ENCODE assay signal across 9 mouse cellular contexts in genomic region chr11:88524790-88525575, GRCm38 (mm10).
DNase-seq lines count a peak whose midpoint lies in the region; ATAC-seq and TF ChIP-seq lines count a peak whose summit lies in the region.
"Had no signal": no experiment of that assay in that cellular context is flagged by ENCODE, and none has a peak within 500 bp of the region (broad histone marks: within the 10 kb centered on the region; RNA-seq: fewer than 3 reads in every experiment).

No protein-coding gene starts in this region.

- H3K4me2 ChIP-seq in heart, embryonic 12.5 days, result peak overlapping the region; percentile 11
- H3K4me2 ChIP-seq in kidney, postnatal 0 days (ENCODE audit: low read length), result no peak overlapping the region
- no peak overlapping the region for H3K4me2 ChIP-seq in midbrain, embryonic 13.5 days (replicated peaks)

- ATAC-seq in heart, embryonic 12.5 days (ENCODE audit: insufficient number of reproducible peaks, low FRiP score), result peak; percentile 48; the same call in 1 of the 2 replicates
- no peak for ATAC-seq in kidney, postnatal 0 days (replicated peaks; ENCODE audit: low FRiP score, low read depth)
- peak; percentile 60 for ATAC-seq in midbrain, embryonic 13.5 days

- peak overlapping the region; percentile 95 for H3K27ac ChIP-seq in heart, embryonic 12.5 days (ENCODE audit: poor library complexity, severe bottlenecking)
- peak overlapping the region; percentile 43; the same call in 1 of the 2 replicates for H3K27ac ChIP-seq in kidney, postnatal 0 days
- peak overlapping the region; percentile 82 for H3K27ac ChIP-seq in midbrain, embryonic 13.5 days

- peak; percentile 63 to 83 for DNase-seq in adrenal gland, adult (ENCODE audit: inconsistent age in 2 of 2, low spot score in 1 of 2)
- no peak for DNase-seq in adrenal gland, postnatal 4 days (ENCODE audit: low spot score in 2 of 2)
- DNase-seq in embryo, embryonic 9.5 days (ENCODE audit: extremely low spot score), result peak; percentile 50
- DNase-seq in kidney, postnatal 0 days (ENCODE audit: low spot score), result peak; percentile 68
- DNase-seq in natural killer cell, adult 2 months (ENCODE audit: low spot score in 2 of 2), result no peak
- no peak for DNase-seq in cerebellum, adult 9-11 months

- H3K36me3 ChIP-seq in heart, embryonic 12.5 days, result no peaks in the 10 kb centered on the region
- 0 out of 2 replicates have a peak, but pooled peaks cover 3% of the 10 kb centered on the region for H3K36me3 ChIP-seq in kidney, postnatal 0 days (ENCODE audit: insufficient read depth, low read length)
- H3K36me3 ChIP-seq in midbrain, embryonic 13.5 days, result no peaks in the 10 kb centered on the region

- no peak overlapping the region for H3K4me3 ChIP-seq in heart, embryonic 12.5 days
- no peak overlapping the region for H3K4me3 ChIP-seq in kidney, postnatal 0 days (replicated peaks; ENCODE audit: low read depth, low read length)
- H3K4me3 ChIP-seq in midbrain, embryonic 13.5 days (replicated peaks), result no peak overlapping the region
- H3K4me3 ChIP-seq: erythroblast, embryonic 14.5 days had no signal

- TF ChIP-seq CTCF in kidney, postnatal 0 days (IDR thresholded peaks at IDR 0.05; ENCODE audit: low read depth), result no peak

- H3K27me3 ChIP-seq in heart, embryonic 12.5 days (replicated peaks), result no peaks in the 10 kb centered on the region
- no peaks in the 10 kb centered on the region for H3K27me3 ChIP-seq in kidney, postnatal 0 days (ENCODE audit: insufficient read depth, low read length)
- no peaks in the 10 kb centered on the region for H3K27me3 ChIP-seq in midbrain, embryonic 13.5 days

- peak overlapping the region; percentile 29 for H3K9ac ChIP-seq in heart, embryonic 12.5 days
- no peak overlapping the region for H3K9ac ChIP-seq in kidney, postnatal 0 days (ENCODE audit: low read depth, low read length)
- H3K9ac ChIP-seq in midbrain, embryonic 13.5 days (replicated peaks), result no peak overlapping the region

- H3K9me3 ChIP-seq in heart, embryonic 12.5 days (replicated peaks), result no peaks in the 10 kb centered on the region
- no peaks in the 10 kb centered on the region for H3K9me3 ChIP-seq in kidney, postnatal 0 days (replicated peaks; ENCODE audit: low read length)
- H3K9me3 ChIP-seq in midbrain, embryonic 13.5 days, result no peaks in the 10 kb centered on the region

- peaks cover 94% of the 10 kb centered on the region for H3K4me1 ChIP-seq in heart, embryonic 12.5 days (replicated peaks)
- peaks cover 57% of the 10 kb centered on the region for H3K4me1 ChIP-seq in kidney, postnatal 0 days (replicated peaks; ENCODE audit: insufficient read depth, low read length)
- H3K4me1 ChIP-seq in midbrain, embryonic 13.5 days (replicated peaks), result peaks cover 100% of the 10 kb centered on the region

- 13% methylated on average over 10 of the region's 10 CpGs for WGBS in heart, embryonic 12.5 days
- WGBS in kidney, postnatal 0 days, result 47% methylated on average over 10 of the region's 10 CpGs
- WGBS in midbrain, embryonic 13.5 days, result 20% methylated on average over 10 of the region's 10 CpGs

Comparison
In these comparisons a context has a peak if more than half of its experiments do, and no peak if none do; other contexts are left out.
1. DNase-seq: peak in adrenal gland, adult (2 of 2), embryo, embryonic 9.5 days (single experiment) and kidney, postnatal 0 days (single experiment); none in adrenal gland, postnatal 4 days (0 of 2), natural killer cell, adult 2 months (0 of 2) and cerebellum, adult 9-11 months (single experiment).
2. H3K27ac ChIP-seq: peak in every context shown above with its lines; median percentile 95 in heart, embryonic 12.5 days; 82 in midbrain, embryonic 13.5 days; 43 in kidney, postnatal 0 days.